Mouse (Mus musculus) lung, embryonic 15.5 days (tissue): ENCODE results near the gene Mknk1. TPM values are rescaled to one million over a fixed set of nuclear protein-coding genes. Genes with fewer than 3 reads are reported as not detected.

ENCODE experiments used
- polyA plus RNA-seq: library from polyadenylated mRNA; unstranded; fragments of >200 nt; fragmentation: Nextera tagmentation; extraction: Ambion mirVana; gene quantifications from 2 replicates; pipeline ENCODE4 v1.2.1, GENCODE M21; 2015

Mknk1 gene
- polyA plus RNA-seq, 1 experiment from 2014 or later: 28.3 TPM

Other genes with a start within 250 kb of the Mknk1 start
- not detected in 2 replicates for gene Cyp4a32, start 238.2 kb upstream of the Mknk1 start, polyA plus RNA-seq
- 18.7 and 23.1 TPM in 2 replicates for gene Cyp4b1, start 191.5 kb upstream of the Mknk1 start, polyA plus RNA-seq
- gene Efcab14, start 101.5 kb upstream of the Mknk1 start, polyA plus RNA-seq: 30.6 and 34.6 TPM in 2 replicates
- 0.20 and 0.32 TPM in 2 replicates for gene Tex38, start 58.2 kb upstream of the Mknk1 start, polyA plus RNA-seq
- gene Atpaf1, start 54.4 kb upstream of the Mknk1 start, polyA plus RNA-seq: 50.7 and 52.0 TPM in 2 replicates
- 11.7 and 13.5 TPM in 2 replicates for gene Mob3c, start 11.1 kb upstream of the Mknk1 start, polyA plus RNA-seq
- not detected in 2 replicates for gene Kncn, start 45.2 kb downstream of the Mknk1 start, polyA plus RNA-seq
- not detected in 2 replicates for gene 6430628N08Rik, start 51.5 kb downstream of the Mknk1 start, polyA plus RNA-seq
- gene Dmbx1, start 100.7 kb downstream of the Mknk1 start, polyA plus RNA-seq: 0.05 TPM in 1 of 2 replicates, not detected in the other
- 8.9 and 10.2 TPM in 2 replicates for gene Faah, start 178.7 kb downstream of the Mknk1 start, polyA plus RNA-seq
- gene Nsun4, start 214.7 kb downstream of the Mknk1 start, polyA plus RNA-seq: 24.6 and 24.8 TPM in 2 replicates
- gene Uqcrh, start 235.9 kb downstream of the Mknk1 start, polyA plus RNA-seq: 469 and 488 TPM in 2 replicates
- 70.9 and 71.5 TPM in 2 replicates for gene Lrrc41, start 236.1 kb downstream of the Mknk1 start, polyA plus RNA-seq